Mouse (Mus musculus) embryonic facial prominence, embryonic 10.5 days (tissue): Measurements from ENCODE around the gene Gm19402. TPM values are rescaled to one million over a fixed set of nuclear protein-coding genes. Genes with fewer than 3 reads are reported as not detected.

ENCODE experiments used
- DNase-seq: peaks from one replicate; pipeline ENCODE4 v3.0.0-alpha.2; 2017; ENCODE audit warnings: low spot score
- H3K27ac ChIP-seq: fragments of 300-500 bp; sonication (generic); replicated peaks from 2 replicates; pipeline ENCODE4 v1.5.1; 2016; ENCODE audit warnings: mild to moderate bottlenecking
- H3K27me3 ChIP-seq: fragments of 300-500 bp; sonication (generic); replicated peaks from 2 replicates; pipeline ENCODE4 v1.6.1; 2016; ENCODE audit warnings: low read depth, mild to moderate bottlenecking; ENCODE audit not compliant: poor library complexity, severe bottlenecking
- H3K36me3 ChIP-seq: fragments of 300-500 bp; sonication (generic); replicated peaks from 2 replicates; pipeline ENCODE4 v1.6.1; 2016; ENCODE audit warnings: mild to moderate bottlenecking, moderate library complexity
- H3K4me1 ChIP-seq: fragments of 300-500 bp; sonication (generic); 2 replicates; pipeline ENCODE4 v1.6.1; 2016
- H3K4me3 ChIP-seq: fragments of 300-500 bp; sonication (generic); 2 replicates; pipeline ENCODE4 v1.5.1; 2016; ENCODE audit warnings: mild to moderate bottlenecking, moderate library complexity
- H3K9me3 ChIP-seq: fragments of 300-500 bp; sonication (generic); 2 replicates; pipeline ENCODE4 v1.6.1; 2016; ENCODE audit warnings: mild to moderate bottlenecking
- WGBS: fragments of 180-500 bp; shearing (Covaris S2); methylation state at CpG from one replicate; pipeline ENCODE4 v1.1.7; 2016; 5-methylcytosine and 5-hydroxymethylcytosine counted together
- polyA plus RNA-seq: library from polyadenylated mRNA; unstranded; fragments of >200 nt; fragmentation: Nextera tagmentation; extraction: Ambion mirVana; gene quantifications from 2 replicates; pipeline ENCODE4 v1.2.1, GENCODE M21; 2016

Gm19402 gene
- polyA plus RNA-seq, 1 experiment from 2014 or later, result not detected

GRCm38 (mm10) chr10:77697133-77697532 lies 6.6 kb upstream of the Gm19402 start, which contains the start of gene Gm9508:
Gene Gm9508, minus strand, starts transcription at chr10:77697233.
- Histone ChIP-seq H3K27me3 (no peaks in the 10 kb centered on the region), H3K9me3 (no peaks in the 10 kb centered on the region), H3K27ac (no peak within 1 kb of the TSS), H3K36me3 (no peaks in the 10 kb centered on the region), H3K4me3 (no peak within 1 kb of the TSS), H3K4me1 (peaks cover 29% of the 10 kb centered on the region)
- DNase-seq, result no peak
- 33% methylated on average over 4 of the region's 4 CpGs for WGBS

GRCm38 (mm10) chr10:77687021-77687420 lies 3.5 kb downstream of the Gm19402 start:
- peaks cover 53% of the 10 kb centered on the region for H3K4me1 ChIP-seq
- H3K4me3 ChIP-seq, result no peak overlapping the region
- peaks cover 81% of the 10 kb centered on the region for H3K27me3 ChIP-seq
- no peaks in the 10 kb centered on the region for H3K36me3 ChIP-seq
- H3K9me3 ChIP-seq, result no peaks in the 10 kb centered on the region
- H3K27ac ChIP-seq, result no peak overlapping the region
- no peak for DNase-seq
- 18% methylated on average over 10 of the region's 10 CpGs for WGBS

- no peak within 1 kb of the TSS for H3K27ac ChIP-seq
- H3K4me3 ChIP-seq, result no peak within 1 kb of the TSS
- H3K36me3 ChIP-seq, result no peaks in the 10 kb centered on the region
- WGBS, result 3% methylated on average over 22 of the region's 22 CpGs
- peaks cover 76% of the 10 kb centered on the region for H3K27me3 ChIP-seq
- H3K4me1 ChIP-seq, result peaks cover 53% of the 10 kb centered on the region
- no peak for DNase-seq
- no peaks in the 10 kb centered on the region for H3K9me3 ChIP-seq
Observed at GRCm38 (mm10) chr10:77685895-77686664, 4.5 kb downstream of the Gm19402 start, which contains the start of gene Tspear. Gene Tspear, plus strand, starts transcription at chr10:77686569.

- WGBS, result 26% methylated on average over 8 of the region's 8 CpGs
- Histone ChIP-seq H3K27ac (no peak overlapping the region), H3K4me3 (no peak overlapping the region), H3K4me1 (peaks cover 39% of the 10 kb centered on the region), H3K36me3 (no peaks in the 10 kb centered on the region), H3K27me3 (peaks cover 77% of the 10 kb centered on the region), H3K9me3 (no peaks in the 10 kb centered on the region)
- peak; percentile 57 for DNase-seq
Observed at GRCm38 (mm10) chr10:77684181-77684580, 6.4 kb downstream of the Gm19402 start.

- Histone ChIP-seq H3K36me3 (no peaks in the 10 kb centered on the region), H3K4me3 (no peak overlapping the region), H3K4me1 (peaks cover 43% of the 10 kb centered on the region), H3K27ac (no peak overlapping the region), H3K9me3 (no peaks in the 10 kb centered on the region), H3K27me3 (peaks cover 77% of the 10 kb centered on the region)
- no peak for DNase-seq
- WGBS, result 69% methylated on average over 7 of the region's 7 CpGs
Observed at GRCm38 (mm10) chr10:77682994-77683393, 7.6 kb downstream of the Gm19402 start.

GRCm38 (mm10) chr10:77677562-77677961 lies 13.0 kb downstream of the Gm19402 start:
- H3K9me3 ChIP-seq, result no peaks in the 10 kb centered on the region
- under 1% methylated on average over 35 of the region's 35 CpGs for WGBS
- H3K36me3 ChIP-seq, result no peaks in the 10 kb centered on the region
- H3K27me3 ChIP-seq, result peaks cover 61% of the 10 kb centered on the region
- DNase-seq, result peak; percentile 62
- peaks cover 33% of the 10 kb centered on the region for H3K4me1 ChIP-seq
- peak overlapping the region; percentile 66 for H3K27ac ChIP-seq
- peak overlapping the region; percentile 58 for H3K4me3 ChIP-seq

- H3K9me3 ChIP-seq, result no peaks in the 10 kb centered on the region
- no peaks in the 10 kb centered on the region for H3K36me3 ChIP-seq
- H3K4me1 ChIP-seq, result peaks cover 31% of the 10 kb centered on the region
- WGBS, result 58% methylated on average over 13 of the region's 13 CpGs
- DNase-seq, result no peak
- no peak overlapping the region for H3K27ac ChIP-seq
- peaks cover 42% of the 10 kb centered on the region for H3K27me3 ChIP-seq
- H3K4me3 ChIP-seq, result no peak overlapping the region
Observed at GRCm38 (mm10) chr10:77673765-77674164, 16.8 kb downstream of the Gm19402 start.

- H3K27ac ChIP-seq, result no peak overlapping the region
- DNase-seq, result no peak
- H3K4me3 ChIP-seq, result no peak overlapping the region
- WGBS, result 82% methylated on average over 4 of the region's 4 CpGs
- no peaks in the 10 kb centered on the region for H3K36me3 ChIP-seq
- no peaks in the 10 kb centered on the region for H3K9me3 ChIP-seq
- peaks cover 15% of the 10 kb centered on the region for H3K4me1 ChIP-seq
- H3K27me3 ChIP-seq, result peaks cover 19% of the 10 kb centered on the region
Observed at GRCm38 (mm10) chr10:77671519-77671918, 19.0 kb downstream of the Gm19402 start.

GRCm38 (mm10) chr10:77670710-77671109 lies 19.8 kb downstream of the Gm19402 start:
- no peaks in the 10 kb centered on the region for H3K9me3 ChIP-seq
- no peak overlapping the region for H3K4me3 ChIP-seq
- no peak for DNase-seq
- no peak overlapping the region for H3K27ac ChIP-seq
- H3K27me3 ChIP-seq, result peaks cover 11% of the 10 kb centered on the region
- peaks cover 15% of the 10 kb centered on the region for H3K4me1 ChIP-seq
- WGBS, result 77% methylated on average over 4 of the region's 4 CpGs
- no peaks in the 10 kb centered on the region for H3K36me3 ChIP-seq

- Histone ChIP-seq H3K9me3 (no peaks in the 10 kb centered on the region), H3K4me3 (no peak overlapping the region), H3K27ac (no peak overlapping the region), H3K4me1 (no peaks in the 10 kb centered on the region), H3K27me3 (peaks cover 12% of the 10 kb centered on the region), H3K36me3 (no peaks in the 10 kb centered on the region)
- DNase-seq, result no peak
- 85% methylated on average over 4 of the region's 4 CpGs for WGBS
Observed at GRCm38 (mm10) chr10:77667402-77667801, 23.2 kb downstream of the Gm19402 start.

- WGBS, result 86% methylated on average over 8 of the region's 8 CpGs
- H3K36me3 ChIP-seq, result no peaks in the 10 kb centered on the region
- H3K9me3 ChIP-seq, result no peaks in the 10 kb centered on the region
- DNase-seq, result no peak
- H3K27ac ChIP-seq, result no peak overlapping the region
- H3K4me3 ChIP-seq, result no peak overlapping the region
- H3K4me1 ChIP-seq, result no peaks in the 10 kb centered on the region
- H3K27me3 ChIP-seq, result peaks cover 12% of the 10 kb centered on the region
Observed at GRCm38 (mm10) chr10:77666342-77666741, 24.2 kb downstream of the Gm19402 start.

GRCm38 (mm10) chr10:77663949-77664665 lies 26.4 kb downstream of the Gm19402 start:
- Histone ChIP-seq H3K4me1 (no peaks in the 10 kb centered on the region), H3K9me3 (no peaks in the 10 kb centered on the region), H3K36me3 (no peaks in the 10 kb centered on the region), H3K4me3 (0 out of 2 replicates have a peak overlapping the region, but pooled peaks have one; percentile 6), H3K27ac (no peak overlapping the region; the same call in 1 of the 2 replicates), H3K27me3 (peaks cover 12% of the 10 kb centered on the region)
- WGBS, result 56% methylated on average over 43 of the region's 43 CpGs
- DNase-seq, result no peak
